Mouse (Mus musculus) brain, embryonic 14.5 days (tissue): ENCODE data around the gene Rps27.

Experiments
- CTCF ChIP-seq: fragments of 200-500 bp; IDR thresholded peaks from 2 replicates; pipeline ENCODE4 v1.5.1; 2012; ENCODE audit warnings: inconsistent platforms, mild to moderate bottlenecking, moderate library complexity, borderline replicate concordance; ENCODE audit not compliant: insufficient read depth, insufficient read length; ENCODE audit errors: extremely low read depth
- POLR2A ChIP-seq: fragments of 200-500 bp; IDR thresholded peaks from 2 replicates; pipeline ENCODE4 v1.6.1; 2012; ENCODE audit warnings: mild to moderate bottlenecking, inconsistent platforms, borderline replicate concordance; ENCODE audit not compliant: poor library complexity, insufficient read depth, insufficient read length, severe bottlenecking; ENCODE audit errors: extremely low read depth

GRCm38 (mm10) chr3:90194759-90195158 lies 18.7 kb downstream of the Rps27 start:
- no peak for TF ChIP-seq POLR2A
- no peak for TF ChIP-seq CTCF
